Mouse (Mus musculus) forelimb bud, embryonic 11.5 days (tissue): ENCODE measurements around the gene Il1r1.

Source experiments
- DNase-seq: peaks from one replicate; pipeline ENCODE4 v3.0.0-alpha.2; 2012; ENCODE audit warnings: low read depth, low spot score

Il1r1 gene

GRCm38 (mm10) chr1:40317657-40318056 lies 92.8 kb downstream of the Il1r1 start:
- no peak for DNase-seq

GRCm38 (mm10) chr1:40321824-40322223 lies 96.9 kb downstream of the Il1r1 start:
- no peak for DNase-seq

- DNase-seq, result no peak
Observed at GRCm38 (mm10) chr1:40322543-40322942, 97.7 kb downstream of the Il1r1 start.

GRCm38 (mm10) chr1:40324457-40324856 lies 99.6 kb downstream of the Il1r1 start, which contains the start of gene Il1rl2:
Gene Il1rl2, plus strand, starts transcription at chr1:40324610.
- DNase-seq, result no peak

- DNase-seq, result no peak
Observed at GRCm38 (mm10) chr1:40324955-40325702, 100.2 kb downstream of the Il1r1 start.

GRCm38 (mm10) chr1:40325711-40326327 lies 100.9 kb downstream of the Il1r1 start:
- no peak for DNase-seq

- DNase-seq, result no peak
Observed at GRCm38 (mm10) chr1:40327604-40328003, 102.7 kb downstream of the Il1r1 start.

GRCm38 (mm10) chr1:40329526-40329925 lies 104.6 kb downstream of the Il1r1 start:
- no peak for DNase-seq

GRCm38 (mm10) chr1:40330181-40330580 lies 105.3 kb downstream of the Il1r1 start:
- no peak for DNase-seq

- no peak for DNase-seq
Observed at GRCm38 (mm10) chr1:40339346-40339745, 114.5 kb downstream of the Il1r1 start.

GRCm38 (mm10) chr1:40340102-40340501 lies 115.2 kb downstream of the Il1r1 start:
- no peak for DNase-seq

- no peak for DNase-seq
Observed at GRCm38 (mm10) chr1:40352158-40352903, 127.5 kb downstream of the Il1r1 start.

- peak; percentile 73 for DNase-seq
Observed at GRCm38 (mm10) chr1:40352904-40353286, 128.0 kb downstream of the Il1r1 start.

- DNase-seq, result no peak
Observed at GRCm38 (mm10) chr1:40354665-40355064, 129.8 kb downstream of the Il1r1 start.

GRCm38 (mm10) chr1:40355431-40355843 lies 130.6 kb downstream of the Il1r1 start:
- no peak for DNase-seq

- DNase-seq, result no peak
Observed at GRCm38 (mm10) chr1:40355904-40356521, 131.1 kb downstream of the Il1r1 start.

GRCm38 (mm10) chr1:40357921-40358320 lies 133.0 kb downstream of the Il1r1 start:
- no peak for DNase-seq

- DNase-seq, result no peak
Observed at GRCm38 (mm10) chr1:40358351-40358750, 133.5 kb downstream of the Il1r1 start.

- no peak for DNase-seq
Observed at GRCm38 (mm10) chr1:40358771-40359181, 133.9 kb downstream of the Il1r1 start.

- DNase-seq, result no peak
Observed at GRCm38 (mm10) chr1:40359731-40360130, 134.9 kb downstream of the Il1r1 start.

- DNase-seq, result no peak
Observed at GRCm38 (mm10) chr1:40360969-40361368, 136.1 kb downstream of the Il1r1 start.

GRCm38 (mm10) chr1:40361596-40361995 lies 136.7 kb downstream of the Il1r1 start:
- no peak for DNase-seq
